Mouse (Mus musculus): ENCODE measurements around the gene Hmgb1. TPM values are rescaled to one million over a fixed set of nuclear protein-coding genes. Genes with fewer than 3 reads are reported as not detected.

The Hmgb1 gene
- total and polyA plus RNA-seq, 2 experiments: 17.1 to 131 TPM

DNA sequence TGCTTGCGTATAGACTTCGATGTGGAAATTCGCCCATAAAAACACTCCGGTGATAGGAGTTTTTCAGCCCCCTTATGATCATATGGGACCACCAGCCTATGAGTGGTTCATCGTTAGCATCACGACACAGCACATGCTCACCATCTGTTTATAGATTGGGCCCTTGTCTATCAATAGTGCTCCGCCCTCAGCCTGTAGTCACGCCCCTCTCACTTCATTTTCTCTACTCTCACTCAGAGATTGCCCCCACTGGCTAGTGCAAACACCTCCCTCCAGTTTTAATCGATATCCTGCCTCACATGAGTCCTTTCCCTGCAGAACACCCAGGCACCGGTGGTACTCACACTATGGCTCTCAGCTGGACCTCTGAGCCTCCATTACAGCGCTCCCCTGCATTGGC is 88.0 kb downstream of the Hmgb1 start:
- no peak overlapping the region for H3K27ac ChIP-seq (replicated peaks; ENCODE audit: insufficient read depth, low read depth, low read length)
- DNase-seq (ENCODE audit: extremely low read depth, low read depth, low spot score): no peak
- H3K4me3 ChIP-seq (ENCODE audit: insufficient read depth, low read depth, low read length): no peak overlapping the region
- no peak for TF ChIP-seq POLR2A (IDR thresholded peaks at IDR 0.05; ENCODE audit: extremely low read depth, insufficient read depth, low read length)
- TF ChIP-seq CTCF (IDR thresholded peaks at IDR 0.05; ENCODE audit: low read depth, low read length): no peak
- H3K4me1 ChIP-seq (ENCODE audit: control insufficient read depth, insufficient read depth, low read length): no peaks in the 10 kb centered on the region
- no peaks in the 10 kb centered on the region for H3K27me3 ChIP-seq (ENCODE audit: control insufficient read depth, insufficient read depth, low read length)
- no peak overlapping the region for H3K9ac ChIP-seq (ENCODE audit: low read depth, low read length)
- WGBS: 43% methylated on average over 11 of the region's 11 CpGs
- H3K36me3 ChIP-seq (ENCODE audit: control insufficient read depth, insufficient read depth, low read length): no peaks in the 10 kb centered on the region
- no peaks in the 10 kb centered on the region for H3K79me2 ChIP-seq (ENCODE audit: control insufficient read depth, insufficient read depth, low read length)

DNA sequence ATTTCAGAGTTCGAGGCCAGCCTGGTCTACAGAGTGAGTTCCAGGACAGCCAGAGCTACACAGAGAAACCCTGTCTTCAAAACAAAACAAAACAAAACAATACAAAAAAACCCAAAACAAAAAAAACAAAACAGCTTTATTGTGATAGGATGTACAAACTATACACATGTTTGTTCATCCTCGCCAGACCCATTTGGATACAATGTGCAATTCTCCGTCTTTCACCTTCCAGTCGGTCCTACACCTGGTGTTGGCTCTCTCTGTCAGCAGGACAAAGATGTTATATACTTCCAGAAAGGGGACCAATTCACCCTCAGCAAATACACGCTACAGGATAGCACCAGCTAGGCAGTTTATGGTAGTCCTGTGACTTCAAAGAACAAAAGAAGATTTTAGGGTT is 91.4 kb downstream of the Hmgb1 start:
- TF ChIP-seq CTCF (IDR thresholded peaks at IDR 0.05; ENCODE audit: low read depth, low read length) (no peak), POLR2A (IDR thresholded peaks at IDR 0.05; ENCODE audit: extremely low read depth, insufficient read depth, low read length) (no peak)
- no peak for DNase-seq (ENCODE audit: extremely low read depth, low read depth, low spot score)
- 94% methylated on average over 5 of the region's 5 CpGs for whole genome bisulfite sequencing
- H3K27me3 ChIP-seq (ENCODE audit: control insufficient read depth, insufficient read depth, low read length): no peaks in the 10 kb centered on the region
- H3K4me3 ChIP-seq (ENCODE audit: insufficient read depth, low read depth, low read length): no peak overlapping the region
- no peak overlapping the region for H3K9ac ChIP-seq (ENCODE audit: low read depth, low read length)
- no peaks in the 10 kb centered on the region for H3K4me1 ChIP-seq (ENCODE audit: control insufficient read depth, insufficient read depth, low read length)
- no peaks in the 10 kb centered on the region for H3K79me2 ChIP-seq (ENCODE audit: control insufficient read depth, insufficient read depth, low read length)
- no peak overlapping the region for H3K27ac ChIP-seq (replicated peaks; ENCODE audit: insufficient read depth, low read depth, low read length)
- H3K36me3 ChIP-seq (ENCODE audit: control insufficient read depth, insufficient read depth, low read length): no peaks in the 10 kb centered on the region

DNA sequence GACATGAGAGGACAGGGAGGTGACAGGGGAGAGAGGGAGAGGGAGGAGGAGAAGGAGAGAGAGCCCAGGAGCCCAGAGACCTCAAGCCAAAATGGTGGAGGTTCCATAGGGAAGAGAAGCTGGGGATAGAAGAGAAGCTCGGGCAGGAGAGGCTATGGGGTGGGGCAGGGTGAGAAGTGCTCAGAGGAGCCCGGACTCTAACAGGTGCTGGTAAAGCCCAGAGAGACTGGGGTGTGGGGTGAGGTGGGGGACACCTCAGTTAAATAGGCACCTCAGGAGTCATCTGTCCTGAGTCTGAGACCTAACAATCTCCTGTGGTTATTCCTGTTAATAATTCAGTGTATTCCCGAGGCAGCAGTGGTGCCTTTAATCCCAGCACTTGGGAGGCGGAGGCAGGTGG is 91.8 kb downstream of the Hmgb1 start:
- Histone ChIP-seq H3K4me3 (ENCODE audit: insufficient read depth, low read depth, low read length) (no peak overlapping the region), H3K27ac (replicated peaks; ENCODE audit: insufficient read depth, low read depth, low read length) (no peak overlapping the region), H3K79me2 (ENCODE audit: control insufficient read depth, insufficient read depth, low read length) (no peaks in the 10 kb centered on the region), H3K27me3 (ENCODE audit: control insufficient read depth, insufficient read depth, low read length) (no peaks in the 10 kb centered on the region), H3K36me3 (ENCODE audit: control insufficient read depth, insufficient read depth, low read length) (no peaks in the 10 kb centered on the region), H3K4me1 (ENCODE audit: control insufficient read depth, insufficient read depth, low read length) (no peaks in the 10 kb centered on the region), H3K9ac (ENCODE audit: low read depth, low read length) (no peak overlapping the region)
- no peak for DNase-seq (ENCODE audit: extremely low read depth, low read depth, low spot score)
- WGBS: 85% methylated on average over 4 of the region's 4 CpGs
- TF ChIP-seq CTCF (IDR thresholded peaks at IDR 0.05; ENCODE audit: low read depth, low read length) (no peak), POLR2A (IDR thresholded peaks at IDR 0.05; ENCODE audit: extremely low read depth, insufficient read depth, low read length) (no peak)

DNA sequence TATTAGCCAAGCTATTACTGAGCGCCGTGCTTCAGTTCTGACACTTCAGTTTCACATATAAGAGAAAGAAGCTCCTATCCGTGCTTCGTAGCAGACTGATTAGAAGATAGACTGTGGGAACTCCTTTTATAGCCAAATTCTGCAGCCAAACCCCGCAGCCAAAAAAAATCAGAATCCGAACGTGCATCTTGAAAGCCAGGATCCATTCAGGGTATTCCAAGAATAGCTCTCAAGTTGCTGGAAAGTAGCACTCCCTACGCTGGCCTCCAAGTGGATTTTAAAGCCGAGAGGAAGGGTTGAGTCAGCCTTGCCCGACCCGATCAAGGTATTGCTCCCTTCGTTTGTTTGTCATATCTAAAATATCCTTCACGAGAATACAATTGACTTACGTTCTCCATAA is 93.0 kb downstream of the Hmgb1 start:
- Histone ChIP-seq H3K27me3 (ENCODE audit: control insufficient read depth, insufficient read depth, low read length) (no peaks in the 10 kb centered on the region), H3K4me1 (ENCODE audit: control insufficient read depth, insufficient read depth, low read length) (no peaks in the 10 kb centered on the region), H3K9ac (ENCODE audit: low read depth, low read length) (no peak overlapping the region), H3K79me2 (ENCODE audit: control insufficient read depth, insufficient read depth, low read length) (no peaks in the 10 kb centered on the region), H3K4me3 (ENCODE audit: insufficient read depth, low read depth, low read length) (no peak overlapping the region), H3K36me3 (ENCODE audit: control insufficient read depth, insufficient read depth, low read length) (no peaks in the 10 kb centered on the region), H3K27ac (replicated peaks; ENCODE audit: insufficient read depth, low read depth, low read length) (no peak overlapping the region)
- DNase-seq (ENCODE audit: extremely low read depth, low read depth, low spot score): no peak
- no peak for TF ChIP-seq CTCF (IDR thresholded peaks at IDR 0.05; ENCODE audit: low read depth, low read length)
- no peak for TF ChIP-seq POLR2A (IDR thresholded peaks at IDR 0.05; ENCODE audit: extremely low read depth, insufficient read depth, low read length)
- WGBS: 86% methylated on average over 14 of the region's 14 CpGs

DNA sequence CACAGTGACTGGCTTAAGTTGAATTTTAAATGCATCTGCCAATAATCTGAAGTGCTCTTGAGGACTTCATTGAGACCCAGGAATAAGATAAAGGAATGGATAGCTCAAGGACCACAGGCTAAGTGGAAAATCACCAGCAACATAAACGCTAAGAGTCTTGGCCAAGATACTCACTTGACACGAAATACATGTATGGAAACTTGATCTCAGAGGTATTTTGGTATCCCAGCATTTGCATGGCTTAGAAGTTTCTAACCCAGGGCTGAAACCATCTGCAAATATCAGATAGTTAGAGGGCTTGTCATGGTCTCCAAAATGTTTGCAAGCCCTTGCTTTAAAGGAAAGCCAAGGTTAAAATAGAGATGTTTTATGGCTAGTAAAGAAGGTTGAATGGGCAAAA is 94.4 kb downstream of the Hmgb1 start:
- H3K4me3 ChIP-seq (ENCODE audit: insufficient read depth, low read depth, low read length): no peak overlapping the region
- H3K27me3 ChIP-seq (ENCODE audit: control insufficient read depth, insufficient read depth, low read length): no peaks in the 10 kb centered on the region
- H3K9ac ChIP-seq (ENCODE audit: low read depth, low read length): no peak overlapping the region
- H3K79me2 ChIP-seq (ENCODE audit: control insufficient read depth, insufficient read depth, low read length): no peaks in the 10 kb centered on the region
- DNase-seq (ENCODE audit: extremely low read depth, low read depth, low spot score): no peak
- TF ChIP-seq CTCF (IDR thresholded peaks at IDR 0.05; ENCODE audit: low read depth, low read length) (no peak), POLR2A (IDR thresholded peaks at IDR 0.05; ENCODE audit: extremely low read depth, insufficient read depth, low read length) (no peak)
- WGBS: 88% methylated on average over 2 of the region's 2 CpGs
- H3K4me1 ChIP-seq (ENCODE audit: control insufficient read depth, insufficient read depth, low read length): no peaks in the 10 kb centered on the region
- no peak overlapping the region for H3K27ac ChIP-seq (replicated peaks; ENCODE audit: insufficient read depth, low read depth, low read length)
- no peaks in the 10 kb centered on the region for H3K36me3 ChIP-seq (ENCODE audit: control insufficient read depth, insufficient read depth, low read length)

DNA sequence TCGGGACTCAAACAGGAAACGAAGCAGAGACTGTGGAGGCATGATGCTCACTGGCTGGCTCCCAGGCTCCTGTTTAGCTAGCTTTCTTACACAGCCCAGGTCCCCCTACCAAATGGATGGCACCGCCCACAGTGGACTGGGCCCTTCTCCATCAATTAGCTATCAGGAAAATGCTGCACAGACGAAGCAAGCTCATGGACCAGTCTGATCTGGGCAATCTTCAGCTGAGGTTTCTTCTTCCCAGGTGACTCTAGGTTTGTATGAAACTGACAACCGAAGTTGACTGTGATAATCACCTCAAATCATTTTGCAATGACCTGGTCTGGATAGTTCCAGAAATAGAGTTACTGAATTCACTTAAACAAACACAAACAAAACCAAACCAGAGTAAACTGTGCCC is 94.8 kb downstream of the Hmgb1 start:
- no peak for DNase-seq (ENCODE audit: extremely low read depth, low read depth, low spot score)
- Histone ChIP-seq H3K9ac (ENCODE audit: low read depth, low read length) (no peak overlapping the region), H3K4me1 (ENCODE audit: control insufficient read depth, insufficient read depth, low read length) (no peaks in the 10 kb centered on the region), H3K27me3 (ENCODE audit: control insufficient read depth, insufficient read depth, low read length) (no peaks in the 10 kb centered on the region), H3K79me2 (ENCODE audit: control insufficient read depth, insufficient read depth, low read length) (no peaks in the 10 kb centered on the region), H3K27ac (replicated peaks; ENCODE audit: insufficient read depth, low read depth, low read length) (no peak overlapping the region), H3K36me3 (ENCODE audit: control insufficient read depth, insufficient read depth, low read length) (no peaks in the 10 kb centered on the region), H3K4me3 (ENCODE audit: insufficient read depth, low read depth, low read length) (no peak overlapping the region)
- TF ChIP-seq POLR2A (IDR thresholded peaks at IDR 0.05; ENCODE audit: extremely low read depth, insufficient read depth, low read length) (no peak), CTCF (IDR thresholded peaks at IDR 0.05; ENCODE audit: low read depth, low read length) (no peak)
- 82% methylated on average over 5 of the region's 5 CpGs for WGBS
